Mouse (Mus musculus): Measurements from ENCODE around the gene Syvn1. TPM values are rescaled to one million over a fixed set of nuclear protein-coding genes. Genes with fewer than 3 reads are reported as not detected.

Gene Syvn1
- polyA plus RNA-seq, 1 experiment: 33.7 TPM

GRCm38 (mm10) chr19:6066571-6066970 is 20.2 kb downstream of the Syvn1 start:
- peaks cover 12% of the 10 kb centered on the region for H3K4me1 ChIP-seq (ENCODE audit: control insufficient read depth, insufficient read depth, low read length)
- no peak for TF ChIP-seq CTCF (IDR thresholded peaks at IDR 0.05; ENCODE audit: low read depth, low read length)
- TF ChIP-seq POLR2A (IDR thresholded peaks at IDR 0.05; ENCODE audit: borderline replicate concordance, low read depth, low read length): no peak
- H3K4me3 ChIP-seq (ENCODE audit: insufficient read depth, low read length): peak overlapping the region; percentile 56
- no peak overlapping the region for H3K27ac ChIP-seq (ENCODE audit: insufficient read depth, low read depth, low read length)

GRCm38 (mm10) chr19:6067011-6067723 is 20.8 kb downstream of the Syvn1 start:
- H3K4me1 ChIP-seq (ENCODE audit: control insufficient read depth, insufficient read depth, low read length): peaks cover 12% of the 10 kb centered on the region

GRCm38 (mm10) chr19:6067724-6068415 is 21.5 kb downstream of the Syvn1 start, which contains the start of gene Tm7sf2:
Tm7sf2 (minus strand) TSS chr19:6068373.
- H3K4me3 ChIP-seq (ENCODE audit: insufficient read depth, low read length): peak within 1 kb of the TSS; percentile 56
- peaks cover 7% of the 10 kb centered on the region for H3K4me1 ChIP-seq (ENCODE audit: control insufficient read depth, insufficient read depth, low read length)
- peak within 1 kb of the TSS; percentile 31 for H3K27ac ChIP-seq (ENCODE audit: insufficient read depth, low read depth, low read length)
- no peak for TF ChIP-seq POLR2A (IDR thresholded peaks at IDR 0.05; ENCODE audit: borderline replicate concordance, low read depth, low read length)
- TF ChIP-seq CTCF (IDR thresholded peaks at IDR 0.05; ENCODE audit: low read depth, low read length): no peak

More at GRCm38 (mm10) chr19:6067011-6067723, 20.8 kb downstream of the Syvn1 start:
- Histone ChIP-seq H3K4me3 (ENCODE audit: insufficient read depth, low read length) (peak overlapping the region; percentile 56), H3K27ac (ENCODE audit: insufficient read depth, low read depth, low read length) (peak overlapping the region; percentile 31)
- TF ChIP-seq CTCF (IDR thresholded peaks at IDR 0.05; ENCODE audit: low read depth, low read length) (peak; percentile 88), POLR2A (IDR thresholded peaks at IDR 0.05; ENCODE audit: borderline replicate concordance, low read depth, low read length) (no peak)

- Histone ChIP-seq H3K4me1 (ENCODE audit: control insufficient read depth, insufficient read depth, low read length) (peaks cover 11% of the 10 kb centered on the region), H3K4me3 (ENCODE audit: insufficient read depth, low read length) (no peak overlapping the region), H3K27ac (ENCODE audit: insufficient read depth, low read depth, low read length) (no peak overlapping the region)
- TF ChIP-seq CTCF (IDR thresholded peaks at IDR 0.05; ENCODE audit: low read depth, low read length): no peak
- TF ChIP-seq POLR2A (IDR thresholded peaks at IDR 0.05; ENCODE audit: borderline replicate concordance, low read depth, low read length): no peak
Observed at GRCm38 (mm10) chr19:6068951-6069350, 22.6 kb downstream of the Syvn1 start.

GRCm38 (mm10) chr19:6069851-6070250 is 23.5 kb downstream of the Syvn1 start:
- Histone ChIP-seq H3K4me1 (ENCODE audit: control insufficient read depth, insufficient read depth, low read length) (peaks cover 18% of the 10 kb centered on the region), H3K27ac (ENCODE audit: insufficient read depth, low read depth, low read length) (no peak overlapping the region), H3K4me3 (ENCODE audit: insufficient read depth, low read length) (no peak overlapping the region)
- no peak for TF ChIP-seq CTCF (IDR thresholded peaks at IDR 0.05; ENCODE audit: low read depth, low read length)
- TF ChIP-seq POLR2A (IDR thresholded peaks at IDR 0.05; ENCODE audit: borderline replicate concordance, low read depth, low read length): no peak

GRCm38 (mm10) chr19:6070571-6071250 is 24.3 kb downstream of the Syvn1 start:
- Histone ChIP-seq H3K4me1 (ENCODE audit: control insufficient read depth, insufficient read depth, low read length) (peaks cover 26% of the 10 kb centered on the region), H3K27ac (ENCODE audit: insufficient read depth, low read depth, low read length) (no peak overlapping the region), H3K4me3 (ENCODE audit: insufficient read depth, low read length) (no peak overlapping the region)
- TF ChIP-seq POLR2A (IDR thresholded peaks at IDR 0.05; ENCODE audit: borderline replicate concordance, low read depth, low read length) (no peak), CTCF (IDR thresholded peaks at IDR 0.05; ENCODE audit: low read depth, low read length) (no peak)

- TF ChIP-seq POLR2A (IDR thresholded peaks at IDR 0.05; ENCODE audit: borderline replicate concordance, low read depth, low read length): no peak
- TF ChIP-seq CTCF (IDR thresholded peaks at IDR 0.05; ENCODE audit: low read depth, low read length): no peak
- Histone ChIP-seq H3K4me3 (ENCODE audit: insufficient read depth, low read length) (no peak overlapping the region), H3K27ac (ENCODE audit: insufficient read depth, low read depth, low read length) (no peak overlapping the region), H3K4me1 (ENCODE audit: control insufficient read depth, insufficient read depth, low read length) (peaks cover 31% of the 10 kb centered on the region)
Observed at GRCm38 (mm10) chr19:6071261-6071660, 24.9 kb downstream of the Syvn1 start.

GRCm38 (mm10) chr19:6073889-6074288 is 27.5 kb downstream of the Syvn1 start:
- Histone ChIP-seq H3K4me3 (ENCODE audit: insufficient read depth, low read length) (peak overlapping the region; percentile 43), H3K27ac (ENCODE audit: insufficient read depth, low read depth, low read length) (peak overlapping the region; percentile 85), H3K4me1 (ENCODE audit: control insufficient read depth, insufficient read depth, low read length) (peaks cover 25% of the 10 kb centered on the region)
- no peak for TF ChIP-seq POLR2A (IDR thresholded peaks at IDR 0.05; ENCODE audit: borderline replicate concordance, low read depth, low read length)
- no peak for TF ChIP-seq CTCF (IDR thresholded peaks at IDR 0.05; ENCODE audit: low read depth, low read length)

GRCm38 (mm10) chr19:6076564-6077393 is 30.4 kb downstream of the Syvn1 start, which contains the start of gene Vps51:
Vps51 (minus strand) TSS chr19:6077231.
- peak within 1 kb of the TSS; percentile 77 for H3K4me3 ChIP-seq (ENCODE audit: insufficient read depth, low read length)
- H3K27ac ChIP-seq (ENCODE audit: insufficient read depth, low read depth, low read length): peak within 1 kb of the TSS; percentile 47
- TF ChIP-seq CTCF (IDR thresholded peaks at IDR 0.05; ENCODE audit: low read depth, low read length): no peak
- TF ChIP-seq POLR2A (IDR thresholded peaks at IDR 0.05; ENCODE audit: borderline replicate concordance, low read depth, low read length): no peak
- peaks cover 25% of the 10 kb centered on the region for H3K4me1 ChIP-seq (ENCODE audit: control insufficient read depth, insufficient read depth, low read length)
